Mouse (Mus musculus): ENCODE data around the gene Nmnat1. TPM values are rescaled to one million over a fixed set of nuclear protein-coding genes. Genes with fewer than 3 reads are reported as not detected.

Gene Nmnat1
- polyA plus RNA-seq, 1 experiment: 8.8 TPM

GRCm38 (mm10) chr4:149504858-149505257 is 19.9 kb upstream of the Nmnat1 start:
- Histone ChIP-seq H3K79me3 (ENCODE audit: low read depth) (no peaks in the 10 kb centered on the region), H3K79me2 (ENCODE audit: control insufficient read depth, insufficient read depth) (no peaks in the 10 kb centered on the region), H3K27me3 (ENCODE audit: control insufficient read depth, insufficient read depth, insufficient read length) (no peaks in the 10 kb centered on the region), H3ac (ENCODE audit: control insufficient read depth, insufficient read length, low read depth) (no peak overlapping the region), H3K4me3 (ENCODE audit: insufficient read depth, poor library complexity, severe bottlenecking) (no peak overlapping the region), H3K36me3 (ENCODE audit: control insufficient read depth, insufficient read depth) (peaks cover 8% of the 10 kb centered on the region)
- TF ChIP-seq FOSL1 (IDR thresholded peaks at IDR 0.05; ENCODE audit: insufficient read depth, low read length, poor library complexity, severe bottlenecking) (no peak), CTCF (IDR thresholded peaks at IDR 0.05; ENCODE audit: control insufficient read depth, insufficient read depth, insufficient read length) (no peak), MYOG (IDR thresholded peaks at IDR 0.05; ENCODE audit: control insufficient read depth, extremely low read depth, insufficient read length) (no peak), MYOD1 (IDR thresholded peaks at IDR 0.05; ENCODE audit: control insufficient read depth, insufficient read length, low read depth) (no peak), MAX (IDR thresholded peaks at IDR 0.05) (no peak), USF1 (IDR thresholded peaks at IDR 0.05; ENCODE audit: low read depth) (no peak), CEBPB (IDR thresholded peaks at IDR 0.05; ENCODE audit: low read depth) (no peak)

- Histone ChIP-seq H3K36me3 (ENCODE audit: control insufficient read depth, insufficient read depth) (peaks cover 12% of the 10 kb centered on the region), H3ac (ENCODE audit: control insufficient read depth, insufficient read length, low read depth) (no peak overlapping the region), H3K4me3 (ENCODE audit: insufficient read depth, poor library complexity, severe bottlenecking) (no peak overlapping the region), H3K79me2 (ENCODE audit: control insufficient read depth, insufficient read depth) (no peaks in the 10 kb centered on the region), H3K79me3 (ENCODE audit: low read depth) (no peaks in the 10 kb centered on the region), H3K27me3 (ENCODE audit: control insufficient read depth, insufficient read depth, insufficient read length) (no peaks in the 10 kb centered on the region)
- TF ChIP-seq MAX (IDR thresholded peaks at IDR 0.05): no peak
- no peak for TF ChIP-seq MYOG (IDR thresholded peaks at IDR 0.05; ENCODE audit: control insufficient read depth, extremely low read depth, insufficient read length)
- TF ChIP-seq CEBPB (IDR thresholded peaks at IDR 0.05; ENCODE audit: low read depth): no peak
- TF ChIP-seq MYOD1 (IDR thresholded peaks at IDR 0.05; ENCODE audit: control insufficient read depth, insufficient read length, low read depth): no peak
- TF ChIP-seq FOSL1 (IDR thresholded peaks at IDR 0.05; ENCODE audit: insufficient read depth, low read length, poor library complexity, severe bottlenecking): no peak
- no peak for TF ChIP-seq CTCF (IDR thresholded peaks at IDR 0.05; ENCODE audit: control insufficient read depth, insufficient read depth, insufficient read length)
- no peak for TF ChIP-seq USF1 (IDR thresholded peaks at IDR 0.05; ENCODE audit: low read depth)
These were observed 19.4 kb upstream of the Nmnat1 start for GRCm38 (mm10) chr4:149504363-149504762.

GRCm38 (mm10) chr4:149499790-149500189 is 14.8 kb upstream of the Nmnat1 start:
- Histone ChIP-seq H3K4me3 (ENCODE audit: insufficient read depth, poor library complexity, severe bottlenecking) (no peak overlapping the region), H3K36me3 (ENCODE audit: control insufficient read depth, insufficient read depth) (peaks cover 42% of the 10 kb centered on the region), H3K27me3 (ENCODE audit: control insufficient read depth, insufficient read depth, insufficient read length) (no peaks in the 10 kb centered on the region), H3K79me2 (ENCODE audit: control insufficient read depth, insufficient read depth) (no peaks in the 10 kb centered on the region), H3ac (ENCODE audit: control insufficient read depth, insufficient read length, low read depth) (no peak overlapping the region), H3K79me3 (ENCODE audit: low read depth) (no peaks in the 10 kb centered on the region)
- TF ChIP-seq USF1 (IDR thresholded peaks at IDR 0.05; ENCODE audit: low read depth): no peak
- TF ChIP-seq CEBPB (IDR thresholded peaks at IDR 0.05; ENCODE audit: low read depth): no peak

GRCm38 (mm10) chr4:149498901-149499300 is 13.9 kb upstream of the Nmnat1 start:
- H3K4me3 ChIP-seq (ENCODE audit: insufficient read depth, poor library complexity, severe bottlenecking): no peak overlapping the region
- no peaks in the 10 kb centered on the region for H3K79me3 ChIP-seq (ENCODE audit: low read depth)
- TF ChIP-seq CTCF (IDR thresholded peaks at IDR 0.05; ENCODE audit: control insufficient read depth, insufficient read depth, insufficient read length) (no peak), FOSL1 (IDR thresholded peaks at IDR 0.05; ENCODE audit: insufficient read depth, low read length, poor library complexity, severe bottlenecking) (no peak), USF1 (IDR thresholded peaks at IDR 0.05; ENCODE audit: low read depth) (no peak), MYOD1 (IDR thresholded peaks at IDR 0.05; ENCODE audit: control insufficient read depth, insufficient read length, low read depth) (no peak), CEBPB (IDR thresholded peaks at IDR 0.05; ENCODE audit: low read depth) (no peak), MAX (IDR thresholded peaks at IDR 0.05) (no peak), MYOG (IDR thresholded peaks at IDR 0.05; ENCODE audit: control insufficient read depth, extremely low read depth, insufficient read length) (no peak)
- H3K79me2 ChIP-seq (ENCODE audit: control insufficient read depth, insufficient read depth): no peaks in the 10 kb centered on the region
- H3ac ChIP-seq (ENCODE audit: control insufficient read depth, insufficient read length, low read depth): no peak overlapping the region
- H3K27me3 ChIP-seq (ENCODE audit: control insufficient read depth, insufficient read depth, insufficient read length): no peaks in the 10 kb centered on the region
- H3K36me3 ChIP-seq (ENCODE audit: control insufficient read depth, insufficient read depth): peaks cover 50% of the 10 kb centered on the region

- H3K79me3 ChIP-seq (ENCODE audit: low read depth): no peaks in the 10 kb centered on the region
- no peak overlapping the region for H3K4me3 ChIP-seq (ENCODE audit: insufficient read depth, poor library complexity, severe bottlenecking)
- H3K27me3 ChIP-seq (ENCODE audit: control insufficient read depth, insufficient read depth, insufficient read length): no peaks in the 10 kb centered on the region
- TF ChIP-seq MYOD1 (IDR thresholded peaks at IDR 0.05; ENCODE audit: control insufficient read depth, insufficient read length, low read depth): no peak
- no peak for TF ChIP-seq USF1 (IDR thresholded peaks at IDR 0.05; ENCODE audit: low read depth)
- no peak for TF ChIP-seq CEBPB (IDR thresholded peaks at IDR 0.05; ENCODE audit: low read depth)
- no peak for TF ChIP-seq FOSL1 (IDR thresholded peaks at IDR 0.05; ENCODE audit: insufficient read depth, low read length, poor library complexity, severe bottlenecking)
- no peak for TF ChIP-seq MAX (IDR thresholded peaks at IDR 0.05)
- no peak for TF ChIP-seq MYOG (IDR thresholded peaks at IDR 0.05; ENCODE audit: control insufficient read depth, extremely low read depth, insufficient read length)
- no peak for TF ChIP-seq CTCF (IDR thresholded peaks at IDR 0.05; ENCODE audit: control insufficient read depth, insufficient read depth, insufficient read length)
- no peak overlapping the region for H3ac ChIP-seq (ENCODE audit: control insufficient read depth, insufficient read length, low read depth)
- H3K79me2 ChIP-seq (ENCODE audit: control insufficient read depth, insufficient read depth): no peaks in the 10 kb centered on the region
- H3K36me3 ChIP-seq (ENCODE audit: control insufficient read depth, insufficient read depth): peaks cover 60% of the 10 kb centered on the region
These were observed 11.6 kb upstream of the Nmnat1 start for GRCm38 (mm10) chr4:149496612-149497011.

GRCm38 (mm10) chr4:149491151-149491550 is 6.1 kb upstream of the Nmnat1 start:
- TF ChIP-seq MYOD1 (IDR thresholded peaks at IDR 0.05; ENCODE audit: control insufficient read depth, insufficient read length, low read depth) (no peak), CTCF (IDR thresholded peaks at IDR 0.05; ENCODE audit: control insufficient read depth, insufficient read depth, insufficient read length) (no peak), MAX (IDR thresholded peaks at IDR 0.05) (no peak), MYOG (IDR thresholded peaks at IDR 0.05; ENCODE audit: control insufficient read depth, extremely low read depth, insufficient read length) (no peak)
- H3K4me3 ChIP-seq (ENCODE audit: insufficient read depth, poor library complexity, severe bottlenecking): no peak overlapping the region
- H3ac ChIP-seq (ENCODE audit: control insufficient read depth, insufficient read length, low read depth): no peak overlapping the region
- no peaks in the 10 kb centered on the region for H3K27me3 ChIP-seq (ENCODE audit: control insufficient read depth, insufficient read depth, insufficient read length)
- no peaks in the 10 kb centered on the region for H3K79me3 ChIP-seq (ENCODE audit: low read depth)
- peaks cover 16% of the 10 kb centered on the region for H3K79me2 ChIP-seq (ENCODE audit: control insufficient read depth, insufficient read depth)
- peaks cover 63% of the 10 kb centered on the region for H3K36me3 ChIP-seq (ENCODE audit: control insufficient read depth, insufficient read depth)
